Mouse (Mus musculus): ENCODE measurements around the gene Ptafr. TPM values are rescaled to one million over a fixed set of nuclear protein-coding genes. Genes with fewer than 3 reads are reported as not detected.

The Ptafr gene
- not detected for polyA plus RNA-seq (2012; fragmentation: generic; extraction: Trizol)

DNA sequence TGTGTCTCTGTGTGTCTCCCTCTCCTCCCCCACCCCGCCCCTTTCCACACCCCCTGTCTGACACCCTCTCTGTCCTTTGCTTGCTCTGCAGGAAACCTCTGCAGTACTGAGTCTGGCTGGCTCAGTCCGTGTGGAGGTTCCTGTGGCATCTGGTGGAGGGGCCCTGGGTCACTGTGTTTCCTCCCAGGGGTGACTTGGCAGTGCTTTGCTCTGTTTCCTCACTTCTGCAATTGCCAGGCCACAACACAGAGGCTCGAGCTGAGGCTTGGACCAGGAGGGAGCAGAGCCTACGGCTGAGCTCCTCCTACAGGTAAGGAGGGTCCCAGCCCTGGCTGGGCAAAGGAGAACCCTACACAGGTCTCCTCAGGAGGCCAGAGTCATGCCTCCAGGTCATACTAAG, at the start of gene Ptafr:
Ptafr (plus strand) TSS at position 103 of the 400 bp plus-strand sequence.
- TF ChIP-seq MAX (IDR thresholded peaks at IDR 0.05; ENCODE audit: low read depth): no peak
- TF ChIP-seq POLR2A (IDR thresholded peaks at IDR 0.05; ENCODE audit: insufficient read length, low read depth): no peak
- no peak for TF ChIP-seq TCF3 (IDR thresholded peaks at IDR 0.05; ENCODE audit: insufficient read length, low read depth)
- TF ChIP-seq USF1 (IDR thresholded peaks at IDR 0.05; ENCODE audit: low read depth): no peak
- TF ChIP-seq MYOG (IDR thresholded peaks at IDR 0.05; ENCODE audit: control insufficient read depth in 1 of 3, insufficient read depth in 1 of 3, insufficient read length in 2 of 3, low read depth in 2 of 3): no peak
- TF ChIP-seq REST (IDR thresholded peaks at IDR 0.05; ENCODE audit: insufficient read depth, insufficient read length): no peak
- no peak for TF ChIP-seq E2F4 (IDR thresholded peaks at IDR 0.05; ENCODE audit: insufficient read depth)
- no peaks in the 10 kb centered on the region for H3K79me2 ChIP-seq (ENCODE audit: control insufficient read depth, insufficient read depth)
- no peak within 1 kb of the TSS for H3K4me2 ChIP-seq (ENCODE audit: low read depth)
- no peaks in the 10 kb centered on the region for H3K36me3 ChIP-seq (ENCODE audit: control insufficient read depth, insufficient read depth)
- no peak within 1 kb of the TSS for H3ac ChIP-seq (ENCODE audit: control insufficient read depth, insufficient read length)
- no peaks in the 10 kb centered on the region for H3K27me3 ChIP-seq (ENCODE audit: control insufficient read depth, insufficient read depth, insufficient read length)
- no peak within 1 kb of the TSS for H3K4me3 ChIP-seq

DNA sequence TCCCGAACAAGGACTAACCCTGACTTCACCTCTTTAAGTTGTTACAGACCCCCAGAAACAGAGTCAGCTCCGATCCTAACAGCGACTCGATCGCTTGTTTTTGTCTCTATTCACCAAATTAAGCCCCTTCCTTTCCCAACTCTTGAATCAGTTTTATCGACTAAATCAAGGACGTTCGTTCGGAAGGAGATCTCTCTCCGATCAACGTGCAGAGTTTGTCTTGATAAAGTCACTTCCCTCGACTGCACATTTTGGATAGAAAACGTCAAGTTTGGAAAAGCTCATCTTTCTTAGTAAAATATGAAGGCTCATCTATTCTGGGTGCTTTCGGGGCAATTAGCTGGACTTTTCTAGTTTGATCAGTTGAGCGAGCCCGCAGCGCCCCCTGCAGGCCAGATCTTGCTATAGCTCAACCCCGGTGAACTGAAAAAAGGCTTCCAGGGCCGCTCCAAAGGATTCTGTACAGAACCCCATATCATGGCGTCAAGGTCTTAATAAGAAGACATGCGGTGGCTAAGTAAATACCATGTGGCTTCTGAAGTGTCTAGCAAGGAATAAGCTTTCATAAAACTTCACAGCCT, 49.2 kb upstream of the Ptafr start:
- Histone ChIP-seq H3ac (ENCODE audit: control insufficient read depth, insufficient read length) (peak overlapping the region; percentile 36), H3K36me3 (ENCODE audit: control insufficient read depth, insufficient read depth) (no peaks in the 10 kb centered on the region), H3K79me2 (ENCODE audit: control insufficient read depth, insufficient read depth) (peaks cover 5% of the 10 kb centered on the region), H3K4me3 (peak overlapping the region; percentile 32), H3K27me3 (ENCODE audit: control insufficient read depth, insufficient read depth, insufficient read length) (no peaks in the 10 kb centered on the region), H3K4me2 (ENCODE audit: low read depth) (peak overlapping the region; percentile 100)
- TF ChIP-seq POLR2A (IDR thresholded peaks at IDR 0.05; ENCODE audit: insufficient read length, low read depth) (peak; percentile 13), MAX (IDR thresholded peaks at IDR 0.05; ENCODE audit: low read depth) (no peak), E2F4 (IDR thresholded peaks at IDR 0.05; ENCODE audit: insufficient read depth) (no peak), SRF (IDR thresholded peaks at IDR 0.05; ENCODE audit: control insufficient read depth, insufficient read length, low read depth) (no peak), TCF3 (IDR thresholded peaks at IDR 0.05; ENCODE audit: insufficient read length, low read depth) (no peak), REST (IDR thresholded peaks at IDR 0.05; ENCODE audit: insufficient read depth, insufficient read length) (no peak), MYOG (IDR thresholded peaks at IDR 0.05; ENCODE audit: control insufficient read depth in 1 of 3, insufficient read depth in 1 of 3, insufficient read length in 2 of 3, low read depth in 2 of 3) (no peak), MYOD1 (IDR thresholded peaks at IDR 0.05; ENCODE audit: control insufficient read depth in 1 of 3, insufficient read length in 2 of 3, low read depth in 2 of 3) (no peak), CEBPB (IDR thresholded peaks at IDR 0.05; ENCODE audit: insufficient read depth, poor library complexity, severe bottlenecking) (no peak)

DNA sequence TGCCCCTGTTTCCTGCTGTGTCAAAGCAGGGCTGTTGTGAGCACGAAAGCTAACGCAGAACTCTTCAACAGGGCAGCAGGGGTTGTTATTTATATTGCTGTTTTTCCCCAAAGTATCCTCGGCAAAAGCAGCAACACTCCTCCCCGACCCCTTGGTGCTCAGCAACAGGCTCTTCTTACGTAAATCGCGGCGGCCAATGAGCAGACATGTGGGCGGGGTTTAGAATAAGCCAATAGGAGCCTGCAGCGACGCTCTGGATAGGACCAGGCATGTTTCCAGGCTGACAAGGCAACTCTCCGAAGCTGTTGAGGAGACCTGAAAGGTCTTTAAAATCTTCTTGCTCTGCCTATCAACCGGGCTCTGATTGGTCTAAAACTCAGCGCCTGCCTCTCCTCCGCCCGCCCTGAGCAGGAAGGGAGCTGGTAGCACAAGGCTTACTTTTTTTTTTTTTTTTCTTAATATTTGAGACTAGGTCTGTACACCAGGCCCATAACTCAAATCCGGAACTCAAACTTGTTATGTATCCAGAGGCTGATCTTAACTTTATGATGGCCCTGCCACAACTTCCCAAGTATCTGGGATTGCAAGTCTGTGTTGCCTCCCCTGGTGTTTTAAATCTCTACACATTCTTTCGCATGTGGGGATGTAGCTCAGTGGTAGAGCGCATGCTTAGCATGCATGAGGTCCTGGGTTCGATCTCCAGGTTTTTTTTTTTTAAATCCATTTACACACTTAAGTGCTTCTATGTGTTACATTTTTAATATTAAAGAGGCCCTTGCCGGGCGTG, 48.3 kb upstream of the Ptafr start:
- Histone ChIP-seq H3K79me2 (ENCODE audit: control insufficient read depth, insufficient read depth) (no peaks in the 10 kb centered on the region), H3K4me2 (ENCODE audit: low read depth) (peak overlapping the region; percentile 100), H3K36me3 (ENCODE audit: control insufficient read depth, insufficient read depth) (no peaks in the 10 kb centered on the region), H3K27me3 (ENCODE audit: control insufficient read depth, insufficient read depth, insufficient read length) (no peaks in the 10 kb centered on the region), H3ac (ENCODE audit: control insufficient read depth, insufficient read length) (peak overlapping the region; percentile 36), H3K4me3 (peak overlapping the region; percentile 32)
- TF ChIP-seq MYOD1 (IDR thresholded peaks at IDR 0.05; ENCODE audit: control insufficient read depth in 1 of 3, insufficient read length in 2 of 3, low read depth in 2 of 3): no peak
- TF ChIP-seq CEBPB (IDR thresholded peaks at IDR 0.05; ENCODE audit: insufficient read depth, poor library complexity, severe bottlenecking): no peak
- no peak for TF ChIP-seq MYOG (IDR thresholded peaks at IDR 0.05; ENCODE audit: control insufficient read depth in 1 of 3, insufficient read depth in 1 of 3, insufficient read length in 2 of 3, low read depth in 2 of 3)
- peak; percentile 71 for TF ChIP-seq POLR2A (IDR thresholded peaks at IDR 0.05; ENCODE audit: insufficient read length, low read depth)
- TF ChIP-seq SRF (IDR thresholded peaks at IDR 0.05; ENCODE audit: control insufficient read depth, insufficient read length, low read depth): no peak
- TF ChIP-seq POLR2AphosphoS2 (IDR thresholded peaks at IDR 0.05; ENCODE audit: insufficient read length, low read depth): peak; percentile 74
- no peak for TF ChIP-seq TCF3 (IDR thresholded peaks at IDR 0.05; ENCODE audit: insufficient read length, low read depth)

- Histone ChIP-seq H3K36me3 (ENCODE audit: control insufficient read depth, insufficient read depth) (no peaks in the 10 kb centered on the region), H3K4me3 (no peak overlapping the region), H3ac (ENCODE audit: control insufficient read depth, insufficient read length) (no peak overlapping the region), H3K4me2 (ENCODE audit: low read depth) (no peak overlapping the region), H3K79me2 (ENCODE audit: control insufficient read depth, insufficient read depth) (no peaks in the 10 kb centered on the region), H3K27me3 (ENCODE audit: control insufficient read depth, insufficient read depth, insufficient read length) (no peaks in the 10 kb centered on the region)
- no peak for TF ChIP-seq MYOD1 (IDR thresholded peaks at IDR 0.05; ENCODE audit: control insufficient read depth in 1 of 3, insufficient read length in 2 of 3, low read depth in 2 of 3)
- no peak for TF ChIP-seq USF1 (IDR thresholded peaks at IDR 0.05; ENCODE audit: low read depth)
- TF ChIP-seq MYOG (IDR thresholded peaks at IDR 0.05; ENCODE audit: control insufficient read depth in 1 of 3, insufficient read depth in 1 of 3, insufficient read length in 2 of 3, low read depth in 2 of 3): no peak
These were observed 45.8 kb upstream of the Ptafr start for GRCm38 (mm10) chr4:132518066-132518465.

GRCm38 (mm10) chr4:132519188-132519587, 44.7 kb upstream of the Ptafr start:
- no peaks in the 10 kb centered on the region for H3K27me3 ChIP-seq (ENCODE audit: control insufficient read depth, insufficient read depth, insufficient read length)
- no peak overlapping the region for H3K4me2 ChIP-seq (ENCODE audit: low read depth)
- H3K79me2 ChIP-seq (ENCODE audit: control insufficient read depth, insufficient read depth): no peaks in the 10 kb centered on the region
- TF ChIP-seq CEBPB (IDR thresholded peaks at IDR 0.05; ENCODE audit: insufficient read depth, poor library complexity, severe bottlenecking) (no peak), TCF12 (IDR thresholded peaks at IDR 0.05; ENCODE audit: insufficient read depth, poor library complexity, severe bottlenecking) (no peak), USF1 (IDR thresholded peaks at IDR 0.05; ENCODE audit: low read depth) (no peak), MYOG (IDR thresholded peaks at IDR 0.05; ENCODE audit: control insufficient read depth in 1 of 3, insufficient read depth in 1 of 3, insufficient read length in 2 of 3, low read depth in 2 of 3) (no peak), TCF3 (IDR thresholded peaks at IDR 0.05; ENCODE audit: insufficient read length, low read depth) (no peak), REST (IDR thresholded peaks at IDR 0.05; ENCODE audit: insufficient read depth, insufficient read length) (no peak), E2F4 (IDR thresholded peaks at IDR 0.05; ENCODE audit: insufficient read depth) (no peak), MAX (IDR thresholded peaks at IDR 0.05; ENCODE audit: low read depth) (no peak), POLR2AphosphoS2 (IDR thresholded peaks at IDR 0.05; ENCODE audit: insufficient read length, low read depth) (no peak), POLR2A (IDR thresholded peaks at IDR 0.05; ENCODE audit: insufficient read length, low read depth) (no peak), MYOD1 (IDR thresholded peaks at IDR 0.05; ENCODE audit: control insufficient read depth in 1 of 3, insufficient read length in 2 of 3, low read depth in 2 of 3) (no peak), SRF (IDR thresholded peaks at IDR 0.05; ENCODE audit: control insufficient read depth, insufficient read length, low read depth) (no peak)
- no peak overlapping the region for H3K4me3 ChIP-seq
- H3ac ChIP-seq (ENCODE audit: control insufficient read depth, insufficient read length): no peak overlapping the region
- H3K36me3 ChIP-seq (ENCODE audit: control insufficient read depth, insufficient read depth): no peaks in the 10 kb centered on the region
